Mouse (Mus musculus) adrenal gland, postnatal 4 days (tissue): ENCODE measurements around the gene Ttc7b. TPM values are rescaled to one million over a fixed set of nuclear protein-coding genes. Genes with fewer than 3 reads are reported as not detected.

Source experiments
- DNase-seq, 2 experiments: peaks; one replicate each; pipeline ENCODE4 v3.0.0; 2021 to 2022; ENCODE audit warnings: low spot score in 2 of 2, mixed read lengths in 2 of 2
- total RNA-seq, 2 experiments: library from RNA; stranded (reverse); gene quantifications; 2 replicates each; pipeline ENCODE4 v1.2.3; 2021

The Ttc7b gene
- total RNA-seq, 2 experiments from 2014 or later: 77.2 to 81.2 TPM

DNA sequence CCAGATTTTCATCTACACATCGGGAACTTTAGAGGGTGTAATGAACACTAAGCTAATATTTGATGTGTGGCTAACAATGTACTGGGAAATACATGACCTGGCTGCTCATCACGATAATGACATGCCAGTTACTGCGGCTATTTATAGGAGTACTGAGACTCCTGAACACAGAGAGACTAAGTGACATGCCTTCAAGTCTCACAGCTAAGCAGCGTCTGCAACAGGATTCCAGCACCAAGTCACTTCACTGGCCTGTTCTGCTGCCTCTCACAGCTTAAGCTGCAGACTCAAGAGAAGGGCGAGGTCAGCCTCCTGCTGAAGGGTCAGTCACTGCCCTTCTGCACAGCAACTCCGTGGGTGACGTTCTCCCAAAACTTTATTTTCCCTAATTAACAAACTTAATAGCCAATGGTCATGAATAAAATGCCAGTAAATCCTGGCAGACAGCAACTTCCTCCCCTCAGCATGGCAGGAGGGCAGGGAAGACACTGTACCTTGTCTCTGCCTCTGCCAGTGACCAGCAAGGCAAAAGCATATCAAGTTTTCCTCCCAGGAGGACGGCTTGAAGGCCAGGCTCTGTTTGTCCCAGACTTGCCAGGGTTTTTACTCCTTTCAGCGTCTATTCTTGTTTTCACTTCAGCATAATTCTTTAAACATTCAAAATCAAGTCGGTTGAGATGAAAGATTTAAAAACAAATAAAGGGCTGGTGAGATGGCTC lies 64.2 kb downstream of the Ttc7b start:
- no peak for DNase-seq

DNA sequence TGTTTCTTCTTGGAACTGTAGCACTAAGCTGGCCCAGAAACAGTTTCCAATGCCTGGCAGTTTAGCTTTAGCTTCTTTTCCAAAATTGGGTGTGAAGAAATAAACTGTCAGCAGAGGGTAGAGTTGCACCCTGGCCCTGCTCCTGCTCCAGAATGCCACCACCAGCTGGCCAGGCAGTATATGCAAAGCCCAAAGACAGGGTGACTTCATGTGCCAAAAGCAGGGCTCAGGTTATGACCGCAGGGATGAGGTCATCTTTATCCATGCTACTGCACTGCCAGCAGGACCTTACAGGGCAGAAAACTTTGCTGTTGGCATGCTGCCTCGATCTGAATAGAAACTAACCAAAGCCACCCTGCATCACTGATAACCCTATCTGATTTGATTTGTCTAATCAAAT lies 65.2 kb downstream of the Ttc7b start:
- DNase-seq: no peak

DNA sequence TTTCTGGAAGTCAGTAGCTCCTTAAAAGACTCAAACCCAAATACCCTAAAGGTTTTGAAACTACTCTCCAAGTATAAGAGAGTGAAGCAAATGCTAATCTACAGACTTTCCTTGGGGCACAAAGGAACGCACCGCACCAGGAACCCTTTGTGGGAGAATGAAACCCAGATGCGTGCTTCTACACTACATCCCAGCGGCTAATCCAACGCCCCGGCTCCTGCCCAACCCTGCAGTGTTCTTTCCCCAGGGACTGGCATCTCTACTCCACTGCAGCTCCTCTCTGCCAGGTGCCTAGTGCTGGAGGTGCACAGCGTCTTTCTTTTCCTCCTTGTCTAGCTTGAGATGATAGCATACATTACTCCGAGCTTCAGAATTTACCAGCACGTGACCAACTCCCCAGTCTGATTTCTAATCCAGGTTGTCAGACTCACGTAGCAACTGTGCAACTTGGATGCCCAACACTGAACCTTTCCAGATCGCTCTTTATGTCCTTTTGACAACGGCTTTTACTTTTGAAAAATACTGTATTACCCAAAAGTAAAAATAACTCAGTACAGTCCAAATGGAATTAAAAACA lies 72.8 kb downstream of the Ttc7b start:
- DNase-seq: no peak

DNA sequence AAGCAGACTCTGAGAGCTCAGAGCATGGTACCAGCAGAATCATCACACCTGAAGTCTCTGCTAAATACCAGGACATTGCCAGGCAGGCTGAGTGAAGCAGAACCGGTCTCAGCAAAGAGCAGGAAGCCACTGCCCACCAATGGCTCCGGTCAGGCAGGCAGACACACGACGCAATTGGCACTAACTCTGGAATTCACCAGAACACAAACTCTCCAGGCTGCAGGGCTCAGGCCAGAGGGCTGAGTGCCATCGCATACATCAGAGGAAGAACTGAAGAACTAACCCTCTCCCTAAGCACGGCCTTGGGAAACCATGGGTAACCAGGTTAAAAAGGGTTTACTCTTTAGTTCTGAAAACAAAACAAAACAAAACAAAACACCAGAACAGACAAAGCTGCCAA lies 73.5 kb downstream of the Ttc7b start:
- DNase-seq: no peak

DNA sequence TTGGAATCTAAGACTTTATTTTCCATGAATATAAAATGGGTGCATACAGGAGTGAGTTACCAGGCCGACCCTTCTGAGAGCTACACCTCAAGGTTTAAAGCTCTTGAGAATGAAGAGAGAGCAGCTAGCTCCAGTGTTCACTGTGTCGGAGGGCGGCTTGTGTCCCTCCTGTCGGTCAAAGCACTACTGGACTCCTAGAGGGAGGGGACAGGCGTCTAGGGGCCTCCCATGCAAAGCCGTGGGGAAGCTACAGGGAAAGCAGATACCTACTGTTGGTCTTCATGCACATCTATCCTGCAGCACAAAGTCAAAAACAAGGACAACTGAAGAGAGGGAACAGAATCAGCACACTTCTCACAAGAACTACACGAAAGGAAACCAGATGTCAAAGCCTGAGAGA lies 74.9 kb downstream of the Ttc7b start:
- no peak for DNase-seq

DNA sequence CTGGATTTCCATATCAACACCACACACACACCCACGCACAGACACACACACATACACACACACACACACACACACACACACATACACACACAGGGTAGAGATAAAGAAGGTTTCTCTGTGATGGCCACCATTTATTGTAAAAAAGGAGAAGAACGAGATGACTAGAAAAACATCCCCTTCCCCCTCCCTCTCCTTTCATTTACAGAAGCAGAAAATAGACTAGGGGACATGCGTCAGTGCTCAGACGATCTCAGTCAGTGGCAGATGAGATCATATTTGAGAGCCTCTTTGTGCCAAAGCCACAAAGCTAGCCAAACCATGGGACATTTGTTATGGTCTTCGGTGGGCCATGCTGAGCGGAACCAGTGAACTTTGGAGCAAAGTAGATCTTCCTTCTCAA lies 75.4 kb downstream of the Ttc7b start:
- no peak for DNase-seq

DNA sequence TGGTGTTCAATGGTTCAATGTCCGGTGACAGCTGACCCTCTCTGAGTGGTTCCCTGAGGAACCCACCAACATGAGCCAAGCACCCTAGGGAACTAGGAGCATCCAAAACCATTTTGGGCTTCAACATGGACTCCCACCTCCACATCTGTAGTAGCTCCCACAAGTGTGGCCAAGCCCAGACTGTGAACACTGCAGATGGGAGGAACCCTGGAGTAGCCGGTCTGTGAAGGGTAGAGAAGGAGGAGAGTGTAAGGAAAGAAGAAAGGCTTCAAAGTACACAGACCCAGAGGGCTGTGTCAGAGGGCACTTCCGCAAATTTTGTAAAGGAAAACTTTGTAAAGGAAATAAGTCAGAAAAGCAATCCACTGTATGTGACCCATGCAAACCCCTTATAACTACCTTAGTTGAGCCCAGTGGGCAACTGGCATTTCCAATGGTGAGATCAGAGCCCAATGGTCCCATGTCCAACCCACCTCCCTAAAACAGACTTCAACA lies 75.9 kb downstream of the Ttc7b start:
- no peak for DNase-seq

DNA sequence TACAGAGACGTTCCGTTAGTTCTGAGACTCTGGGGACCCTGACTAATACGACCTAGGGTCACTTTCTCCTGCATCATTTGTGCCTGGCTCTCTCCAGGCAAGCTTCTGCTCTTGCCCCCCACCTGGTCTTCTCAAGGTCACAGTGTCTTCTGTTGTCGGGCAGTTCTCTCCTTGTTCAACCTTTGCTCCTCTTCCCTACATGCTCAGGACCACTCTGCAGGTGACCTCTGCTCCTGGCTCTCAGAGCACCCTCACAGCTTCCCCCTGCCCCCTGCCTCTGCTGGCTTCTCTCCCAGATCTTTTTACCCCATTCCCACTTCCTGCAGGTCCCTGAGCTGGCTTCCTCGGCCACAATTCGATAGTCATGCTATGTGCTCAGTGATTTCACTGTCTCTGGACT lies 77.2 kb downstream of the Ttc7b start:
- DNase-seq: no peak

DNA sequence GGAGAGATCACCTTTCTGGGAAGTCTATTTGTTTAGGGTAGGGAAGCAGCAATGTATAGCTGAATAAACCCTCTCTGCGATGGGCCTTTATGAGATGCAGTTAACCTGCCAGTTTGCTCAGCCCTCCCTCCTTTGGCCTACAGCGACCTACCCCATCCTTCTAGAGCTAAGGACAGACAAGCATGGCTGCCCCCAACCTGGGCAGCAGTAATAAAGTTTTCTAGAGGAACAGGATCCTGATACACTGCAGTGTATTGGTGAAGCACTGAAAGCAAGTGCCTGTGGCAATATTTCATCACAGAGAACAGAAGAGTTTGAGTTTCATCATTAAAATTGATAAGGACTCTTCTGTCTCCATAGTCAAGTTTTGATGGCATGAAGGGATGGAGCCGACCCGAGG lies 79.0 kb downstream of the Ttc7b start:
- no peak for DNase-seq

DNA sequence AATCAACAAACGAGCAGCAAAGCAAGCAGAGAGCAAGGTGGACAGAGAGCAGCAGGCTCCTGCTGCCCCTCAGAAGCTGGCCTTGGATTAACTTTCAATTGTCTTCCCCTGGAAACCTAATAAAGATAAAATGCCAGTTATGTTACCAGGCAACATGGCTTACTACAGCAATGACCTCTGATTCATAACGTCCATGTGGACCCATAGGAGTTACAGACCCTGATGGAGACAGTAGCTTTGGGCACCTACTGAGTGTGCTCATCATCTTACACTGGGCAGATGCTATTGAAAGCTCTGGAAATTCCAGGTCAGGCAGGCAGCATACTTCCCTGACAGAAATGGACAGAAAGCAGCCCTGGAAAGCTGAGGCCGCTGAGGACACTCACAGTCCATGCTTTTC lies 80.7 kb downstream of the Ttc7b start:
- no peak for DNase-seq

DNA sequence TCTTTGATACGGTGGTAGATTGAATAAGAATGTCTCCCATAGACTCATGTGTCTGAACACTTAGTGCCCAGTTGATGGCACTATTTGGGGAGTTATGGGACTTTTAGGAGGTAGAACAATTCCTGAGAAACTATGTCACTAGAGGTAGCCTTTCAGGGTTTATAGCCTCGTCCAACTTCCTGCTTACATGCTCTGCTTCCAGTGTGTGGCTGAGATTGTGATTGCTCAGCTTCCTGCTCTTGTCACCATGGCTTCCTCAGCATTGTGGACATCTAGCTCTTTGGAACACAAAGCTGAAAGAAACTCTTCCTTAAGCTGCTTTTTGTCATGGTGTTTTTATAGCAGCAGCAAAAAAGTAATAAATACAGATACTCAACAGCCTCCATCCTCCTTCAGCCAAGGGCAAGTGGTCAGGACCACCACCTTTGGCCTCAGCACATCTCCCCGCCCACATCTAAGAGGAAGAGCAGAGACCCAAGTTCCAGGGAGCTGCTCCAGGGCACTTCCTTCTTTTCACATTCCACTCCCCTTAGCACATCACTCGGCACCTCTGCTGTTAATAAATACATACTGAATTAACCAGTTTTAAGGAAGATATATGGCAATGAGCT lies 81.4 kb downstream of the Ttc7b start:
- no peak for DNase-seq

DNA sequence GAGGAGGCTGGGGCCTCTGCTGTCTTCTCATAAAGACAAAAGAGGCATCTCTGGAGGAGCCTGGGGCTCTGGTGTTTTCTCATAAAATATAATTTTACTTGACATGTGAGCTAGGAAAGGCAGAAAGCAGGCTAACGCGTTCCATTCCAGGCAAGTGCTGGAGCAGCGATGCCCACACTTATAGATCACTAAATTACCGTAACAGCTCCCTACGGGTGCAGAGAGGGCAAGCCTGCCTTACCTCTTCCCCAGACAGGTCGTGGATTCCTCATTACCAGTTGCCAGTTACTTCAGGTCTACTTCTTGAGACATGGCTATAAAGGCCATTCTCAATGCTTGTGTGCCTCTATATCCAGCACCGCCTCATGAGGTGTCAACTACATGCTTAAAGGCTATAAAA lies 82.1 kb downstream of the Ttc7b start:
- DNase-seq: no peak

DNA sequence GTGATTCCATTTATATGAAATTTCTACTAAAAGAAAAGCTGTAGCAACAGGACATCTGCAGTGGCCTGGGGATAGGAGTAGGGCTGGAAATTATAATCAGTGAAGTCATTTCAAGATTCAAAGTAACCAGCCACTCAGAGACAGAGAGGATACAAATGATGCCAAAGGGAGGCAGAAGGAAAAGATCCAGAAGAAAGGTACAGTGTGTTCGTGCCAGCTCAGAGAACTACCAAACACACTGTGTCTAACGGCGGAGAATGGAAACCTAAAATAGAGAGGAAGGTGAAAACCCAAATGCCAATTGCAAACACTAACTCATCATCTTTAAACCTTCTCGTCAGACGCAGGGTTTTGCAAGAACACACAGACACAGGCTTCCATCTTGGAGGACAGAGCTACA lies 82.8 kb downstream of the Ttc7b start:
- no peak for DNase-seq

DNA sequence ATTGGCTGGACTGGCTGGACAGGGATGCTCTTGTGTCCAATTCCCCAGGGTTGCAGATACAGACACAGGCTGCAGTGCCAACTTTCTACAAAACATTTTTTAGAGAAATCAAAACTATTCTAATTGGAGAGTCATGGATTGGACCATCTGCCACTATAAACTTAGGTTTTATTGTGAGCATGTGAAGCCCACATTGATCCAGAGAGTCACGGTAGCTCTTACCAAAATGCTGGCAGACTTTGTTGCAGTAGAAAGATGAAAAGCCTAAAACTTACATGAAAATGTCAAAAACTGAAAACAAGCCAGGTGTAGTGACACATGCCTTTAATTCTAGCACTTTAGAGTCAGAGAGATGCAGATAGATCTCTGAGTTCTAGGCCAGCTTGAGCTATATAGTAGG lies 84.9 kb downstream of the Ttc7b start:
- no peak for DNase-seq

DNA sequence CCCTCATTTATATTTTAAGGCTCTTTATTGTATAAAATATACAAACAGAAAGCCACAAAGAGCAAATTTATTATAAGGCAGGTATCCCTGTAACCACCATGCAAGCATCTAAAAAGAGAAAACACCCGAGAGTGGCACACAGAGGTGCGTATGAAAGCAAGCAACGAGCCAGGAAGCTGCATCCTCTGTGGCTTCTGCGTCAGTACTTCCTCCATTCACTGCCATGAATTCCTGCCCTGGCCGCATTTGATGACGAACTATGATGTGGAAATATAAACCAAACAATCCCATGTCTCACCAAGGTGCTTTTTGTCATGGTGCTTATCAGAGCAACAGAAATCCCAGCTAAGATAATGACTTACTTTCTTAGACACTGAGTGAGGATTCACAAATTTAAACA lies 88.8 kb downstream of the Ttc7b start:
- no peak for DNase-seq

DNA sequence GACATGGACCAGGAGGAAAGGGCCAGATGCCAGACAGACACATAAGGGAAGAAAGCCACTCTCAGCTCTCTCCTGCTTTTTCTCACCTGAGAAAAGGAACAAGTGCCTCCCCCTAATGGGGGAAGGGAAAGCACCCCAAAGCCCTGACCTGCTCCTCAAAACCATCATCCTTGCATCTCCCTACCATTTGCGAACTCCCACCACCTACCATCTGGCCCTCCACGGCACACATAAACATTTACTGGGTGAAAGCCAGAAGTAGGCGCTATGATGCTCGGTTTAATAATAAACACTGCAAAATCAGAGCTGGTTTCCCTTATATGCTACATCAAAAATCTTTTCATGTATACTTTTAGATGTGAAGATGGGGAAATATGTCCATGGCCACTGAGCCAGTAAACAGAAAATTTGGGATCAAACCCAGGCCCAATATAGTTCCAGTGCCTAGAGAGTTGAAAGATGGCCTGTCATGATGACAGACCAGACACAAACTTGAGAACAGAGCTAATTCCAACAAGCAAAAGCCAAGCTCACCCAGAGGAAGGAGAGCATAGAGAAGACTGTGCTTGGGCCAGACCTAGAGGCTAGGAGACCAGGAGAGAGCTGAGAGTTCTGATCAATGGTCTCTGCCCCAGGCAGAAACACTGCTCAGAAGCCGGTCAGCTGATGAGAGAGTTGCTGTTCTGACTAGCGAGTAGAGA lies 91.1 kb downstream of the Ttc7b start:
- DNase-seq: no peak

DNA sequence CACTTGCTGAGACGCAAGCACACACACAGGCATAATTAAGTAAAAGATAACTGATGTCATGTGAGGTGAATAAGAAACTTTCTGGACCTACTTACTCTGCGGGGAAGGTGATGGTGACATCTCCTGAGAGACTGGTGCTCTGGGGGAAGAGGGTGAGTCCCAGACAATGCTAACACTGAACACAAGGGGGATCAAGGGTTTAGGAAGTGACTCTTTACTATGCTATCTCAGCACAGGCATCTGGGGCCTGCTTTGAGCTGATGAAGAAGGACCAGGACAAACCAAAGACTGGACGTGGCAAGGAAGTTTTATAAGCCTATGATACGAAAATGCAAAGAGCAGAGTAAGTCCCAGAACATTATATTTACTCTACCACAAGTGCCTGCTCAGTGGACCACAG lies 92.4 kb downstream of the Ttc7b start:
- no peak for DNase-seq

DNA sequence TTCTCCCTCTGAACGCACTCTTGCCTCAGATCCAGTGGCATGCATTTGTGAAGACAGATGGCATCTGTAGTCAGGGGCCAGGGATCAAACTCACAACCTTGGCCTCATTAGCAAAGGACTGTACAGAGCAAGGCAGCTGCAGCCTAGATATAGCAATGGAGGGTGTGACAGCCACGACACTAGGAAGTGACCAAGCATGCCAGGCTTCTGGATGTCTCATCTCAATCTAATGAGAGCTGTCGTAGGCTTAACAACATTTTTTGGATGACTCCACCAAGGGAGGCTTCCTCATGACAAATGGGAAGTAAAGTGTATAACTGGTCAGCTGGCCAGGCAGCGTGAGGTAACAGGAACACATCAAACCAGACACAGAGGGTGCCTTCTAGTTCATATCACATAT lies 94.4 kb downstream of the Ttc7b start:
- DNase-seq: no peak

DNA sequence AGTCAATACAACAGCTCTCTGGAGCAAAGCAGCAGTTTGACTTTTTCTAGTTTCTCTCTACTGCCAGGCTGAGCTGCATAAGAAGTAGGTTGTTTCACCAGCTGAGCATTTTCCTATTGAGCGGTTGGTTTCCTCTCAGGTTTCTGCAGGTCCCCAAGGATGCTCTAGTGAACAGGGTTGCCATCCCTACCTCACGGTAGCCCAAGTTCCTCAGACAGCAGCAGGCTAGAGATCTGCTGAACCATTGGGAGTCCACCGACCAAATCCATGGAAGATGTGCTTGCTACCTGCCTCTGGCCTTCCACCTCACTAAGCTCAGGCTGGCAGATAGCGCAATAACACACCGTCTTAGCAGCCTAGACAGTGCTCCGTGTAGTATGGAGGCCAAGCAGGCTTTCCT lies 95.6 kb downstream of the Ttc7b start:
- DNase-seq: no peak

DNA sequence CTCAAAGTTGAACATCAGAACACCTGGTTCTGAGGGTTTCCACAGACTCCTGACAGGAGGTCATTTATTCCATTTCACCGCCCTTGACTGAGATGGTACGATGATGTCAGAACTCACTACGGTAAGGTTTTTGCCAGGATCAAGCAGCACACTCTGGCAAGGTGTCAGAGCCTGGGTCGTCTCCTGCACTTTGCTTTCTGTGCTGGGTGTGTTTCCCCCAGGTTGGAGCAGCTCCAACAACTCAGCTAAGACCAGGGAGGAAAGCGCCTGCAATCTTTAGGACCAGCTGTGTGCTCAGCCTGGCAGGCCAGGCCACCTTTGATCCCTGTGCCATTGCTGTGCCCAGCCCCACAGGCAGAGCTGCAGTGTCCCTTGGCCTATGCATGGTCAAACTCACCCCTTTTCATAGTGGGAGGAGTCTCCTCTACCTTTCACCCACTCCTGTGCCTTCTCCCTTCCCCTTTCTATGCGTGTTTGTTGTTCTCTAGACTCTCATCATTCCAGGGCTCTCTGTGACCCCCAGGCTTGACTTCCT lies 98.3 kb downstream of the Ttc7b start:
- no peak for DNase-seq

DNA sequence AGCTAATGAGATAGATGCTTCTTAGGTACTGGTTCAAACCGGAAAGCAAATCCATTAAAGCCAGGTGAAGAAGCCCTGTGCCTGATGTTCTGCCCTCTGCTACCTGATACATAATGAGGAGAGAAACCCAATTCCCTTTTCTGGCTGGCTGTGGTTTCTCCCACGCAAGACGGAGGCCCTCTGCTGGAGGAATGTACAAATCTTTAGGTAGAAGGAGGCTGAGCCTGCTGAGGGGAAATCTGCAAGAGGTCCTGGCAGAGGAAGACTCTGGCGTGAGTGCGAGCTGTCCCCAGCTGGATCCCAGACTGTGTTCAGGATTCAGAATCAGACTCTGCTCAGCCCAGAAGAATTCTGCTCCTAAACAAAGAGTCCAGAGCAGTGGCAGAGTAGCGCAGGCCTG lies 99.1 kb downstream of the Ttc7b start:
- no peak for DNase-seq

DNA sequence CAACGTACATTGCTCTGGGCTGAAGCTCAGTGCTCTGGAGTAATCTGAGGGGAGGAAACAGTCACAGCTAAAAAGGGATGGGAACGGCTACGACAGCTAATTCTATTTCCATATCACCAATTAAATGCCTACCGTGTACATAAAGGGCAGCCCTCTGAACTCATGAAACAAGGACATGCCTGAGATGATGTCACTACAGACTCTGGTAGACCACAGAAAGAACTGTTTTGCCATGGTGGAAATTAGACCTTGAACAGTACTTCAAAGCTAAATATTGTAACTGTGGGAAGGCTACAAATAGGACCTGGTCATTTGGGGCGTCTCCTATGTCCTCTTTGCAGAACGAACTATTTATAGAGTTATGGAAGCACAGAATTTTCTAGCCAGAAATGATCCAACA lies 99.7 kb downstream of the Ttc7b start:
- DNase-seq: no peak
